Mouse (Mus musculus): ENCODE data around the gene Olfr135. TPM values are rescaled to one million over a fixed set of nuclear protein-coding genes. Genes with fewer than 3 reads are reported as not detected.

Gene Olfr135
- polyA plus RNA-seq (2015; fragmentation: Illumina TruSeq; extraction: RNeasy Lipid Tissue Mini Kit (QIAGEN cat#74804); ENCODE audit: insufficient read depth, low replicate concordance), result not detected

GRCm38 (mm10) chr17:38204035-38204434 lies at the start of gene Olfr135:
Gene Olfr135 (plus strand): TSS chr17:38204335.

GRCm38 (mm10) chr17:38171088-38171487 lies 33.0 kb upstream of the Olfr135 start, which contains the start of gene Olfr134:
Gene Olfr134 (plus strand): TSS chr17:38171388.

Other genes starting within 250 kb of the Olfr135 start
- gene Olfr129, start 144.3 kb upstream of the Olfr135 start, polyA plus RNA-seq (2015; fragmentation: Illumina TruSeq; extraction: RNeasy Lipid Tissue Mini Kit (QIAGEN cat#74804); ENCODE audit: insufficient read depth, low replicate concordance), result not detected
- not detected for gene Olfr130, start 140.4 kb upstream of the Olfr135 start, polyA plus RNA-seq (2015; fragmentation: Illumina TruSeq; extraction: RNeasy Lipid Tissue Mini Kit (QIAGEN cat#74804); ENCODE audit: insufficient read depth, low replicate concordance)
- gene Olfr131, start 115.6 kb upstream of the Olfr135 start, polyA plus RNA-seq (2015; fragmentation: Illumina TruSeq; extraction: RNeasy Lipid Tissue Mini Kit (QIAGEN cat#74804); ENCODE audit: insufficient read depth, low replicate concordance), result not detected
- not detected for gene Olfr132, start 69.8 kb upstream of the Olfr135 start, polyA plus RNA-seq (2015; fragmentation: Illumina TruSeq; extraction: RNeasy Lipid Tissue Mini Kit (QIAGEN cat#74804); ENCODE audit: insufficient read depth, low replicate concordance)
- gene Olfr133, start 59.1 kb upstream of the Olfr135 start, polyA plus RNA-seq (2015; fragmentation: Illumina TruSeq; extraction: RNeasy Lipid Tissue Mini Kit (QIAGEN cat#74804); ENCODE audit: insufficient read depth, low replicate concordance), result not detected
- not detected for gene Olfr134, start 32.9 kb upstream of the Olfr135 start, polyA plus RNA-seq (2015; fragmentation: Illumina TruSeq; extraction: RNeasy Lipid Tissue Mini Kit (QIAGEN cat#74804); ENCODE audit: insufficient read depth, low replicate concordance)
- not detected for gene Olfr138, start 56.7 kb downstream of the Olfr135 start, polyA plus RNA-seq (2015; fragmentation: Illumina TruSeq; extraction: RNeasy Lipid Tissue Mini Kit (QIAGEN cat#74804); ENCODE audit: insufficient read depth, low replicate concordance)
- gene Olfr137, start 103.2 kb downstream of the Olfr135 start, polyA plus RNA-seq (2015; fragmentation: Illumina TruSeq; extraction: RNeasy Lipid Tissue Mini Kit (QIAGEN cat#74804); ENCODE audit: insufficient read depth, low replicate concordance), result not detected
- not detected for gene Olfr136, start 125.5 kb downstream of the Olfr135 start, polyA plus RNA-seq (2015; fragmentation: Illumina TruSeq; extraction: RNeasy Lipid Tissue Mini Kit (QIAGEN cat#74804); ENCODE audit: insufficient read depth, low replicate concordance)
- not detected for gene Esp36, start 215.8 kb downstream of the Olfr135 start, polyA plus RNA-seq (2015; fragmentation: Illumina TruSeq; extraction: RNeasy Lipid Tissue Mini Kit (QIAGEN cat#74804); ENCODE audit: insufficient read depth, low replicate concordance)